Mouse (Mus musculus): ENCODE measurements around the gene Ncoa1. TPM values are rescaled to one million over a fixed set of nuclear protein-coding genes. Genes with fewer than 3 reads are reported as not detected.

Ncoa1 gene
- total and polyA plus RNA-seq, 3 experiments: 36.0 to 65.0 (median 45.0) TPM

GRCm38 (mm10) chr12:4379298-4379957 is 97.6 kb downstream of the Ncoa1 start (continued):
- TF ChIP-seq ZKSCAN1 (IDR thresholded peaks at IDR 0.05; ENCODE audit: low read depth, low read length): no peak
- no peak for TF ChIP-seq USF2 (IDR thresholded peaks at IDR 0.05; ENCODE audit: borderline replicate concordance in 1 of 2, insufficient read depth in 1 of 2, low read depth in 1 of 2, low read length in 2 of 2)
- no peak for TF ChIP-seq POLR2AphosphoS5 (IDR thresholded peaks at IDR 0.05; ENCODE audit: borderline replicate concordance, low read depth, low read length)
- no peak for TF ChIP-seq UBTF (IDR thresholded peaks at IDR 0.05; ENCODE audit: borderline replicate concordance, insufficient read depth, low read depth, low read length)

DNA sequence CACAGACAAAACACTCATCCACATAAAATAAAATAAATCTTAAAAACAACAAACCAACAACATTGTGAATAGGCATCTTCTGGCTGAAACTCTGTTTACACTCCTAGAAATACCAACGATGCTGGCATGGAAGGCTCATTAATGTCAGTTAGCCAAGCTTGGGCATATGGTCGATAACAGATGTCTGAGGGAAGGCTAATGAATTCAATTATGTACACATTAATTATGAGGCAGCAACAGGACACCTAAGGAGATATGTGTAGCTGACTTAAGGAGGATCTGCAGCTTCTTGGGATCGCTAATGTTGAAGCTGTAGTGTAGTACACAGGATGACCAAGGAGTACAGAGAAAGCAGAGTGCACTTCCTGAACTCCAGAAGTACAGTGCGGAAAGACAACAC is 100.5 kb downstream of the Ncoa1 start:
- DNase-seq (ENCODE audit: low read depth, low spot score): no peak
- peaks cover 36% of the 10 kb centered on the region for H3K79me2 ChIP-seq (ENCODE audit: control insufficient read depth, insufficient read depth, low read length, poor library complexity)
- no peaks in the 10 kb centered on the region for H3K27me3 ChIP-seq (ENCODE audit: control insufficient read depth in 1 of 2, insufficient read depth in 2 of 2, low read length in 2 of 2)
- TF ChIP-seq TAL1 (IDR thresholded peaks at IDR 0.05; ENCODE audit: low read length) (no peak), CHD1 (IDR thresholded peaks at IDR 0.05; ENCODE audit: low read depth, low read length) (no peak), KAT2A (conservative IDR thresholded peaks at IDR 0.05; ENCODE audit: low read depth, low read length) (no peak)
- no peak overlapping the region for H3K9ac ChIP-seq (ENCODE audit: control insufficient read depth, low read depth, low read length, poor library complexity, severe bottlenecking)
- no peak overlapping the region for H3K27ac ChIP-seq (ENCODE audit: control insufficient read depth, low read depth, low read length)
- no peak overlapping the region for H3K4me3 ChIP-seq (ENCODE audit: control insufficient read depth in 1 of 2, insufficient read depth in 1 of 2, low read depth in 2 of 2, low read length in 2 of 2)
- H3K36me3 ChIP-seq (ENCODE audit: control insufficient read depth in 1 of 2, insufficient read depth in 2 of 2, low read length in 2 of 2): peaks cover 3 to 7% of the 10 kb centered on the region in 2 experiments; a peak in 2 of 4 replicates
- H3K4me1 ChIP-seq (ENCODE audit: control insufficient read depth in 1 of 2, insufficient read depth in 2 of 2, low read length in 2 of 2): peaks cover 2 to 5% of the 10 kb centered on the region in 2 experiments; a peak in 2 of 4 replicates
- no peaks in the 10 kb centered on the region for H3K9me3 ChIP-seq (replicated peaks; ENCODE audit: insufficient read depth, low read length)

- DNase-seq (ENCODE audit: low read depth, low spot score): no peak
- no peak overlapping the region for H3K4me3 ChIP-seq (ENCODE audit: control insufficient read depth in 1 of 2, insufficient read depth in 1 of 2, low read depth in 2 of 2, low read length in 2 of 2)
- H3K4me1 ChIP-seq (ENCODE audit: control insufficient read depth in 1 of 2, insufficient read depth in 2 of 2, low read length in 2 of 2): peaks cover 2 to 5% of the 10 kb centered on the region in 2 experiments; a peak in 2 of 4 replicates
- H3K79me2 ChIP-seq (ENCODE audit: control insufficient read depth, insufficient read depth, low read length, poor library complexity): peaks cover 37% of the 10 kb centered on the region
- H3K27me3 ChIP-seq (ENCODE audit: control insufficient read depth in 1 of 2, insufficient read depth in 2 of 2, low read length in 2 of 2): no peaks in the 10 kb centered on the region
- H3K9me3 ChIP-seq (replicated peaks; ENCODE audit: insufficient read depth, low read length): no peaks in the 10 kb centered on the region
- H3K36me3 ChIP-seq (ENCODE audit: control insufficient read depth in 1 of 2, insufficient read depth in 2 of 2, low read length in 2 of 2): peaks cover 3 to 9% of the 10 kb centered on the region in 2 experiments; a peak in 3 of 4 replicates
- no peak overlapping the region for H3K9ac ChIP-seq (ENCODE audit: control insufficient read depth, low read depth, low read length, poor library complexity, severe bottlenecking)
- no peak for TF ChIP-seq USF2 (IDR thresholded peaks at IDR 0.05; ENCODE audit: borderline replicate concordance in 1 of 2, insufficient read depth in 1 of 2, low read depth in 1 of 2, low read length in 2 of 2)
- no peak for TF ChIP-seq MYC (IDR thresholded peaks at IDR 0.05; ENCODE audit: low read depth, low read length)
- TF ChIP-seq NELFE (IDR thresholded peaks at IDR 0.05; ENCODE audit: low read depth, low read length): no peak
- TF ChIP-seq MAFK (IDR thresholded peaks at IDR 0.05; ENCODE audit: borderline replicate concordance, low read depth, low read length): no peak
- no peak for TF ChIP-seq CHD1 (IDR thresholded peaks at IDR 0.05; ENCODE audit: low read depth, low read length)
- TF ChIP-seq RAD21 (IDR thresholded peaks at IDR 0.05; ENCODE audit: low read depth, low read length): no peak
- TF ChIP-seq ETS1 (IDR thresholded peaks at IDR 0.05; ENCODE audit: low read depth, low read length): no peak
- no peak for TF ChIP-seq ZC3H11A (IDR thresholded peaks at IDR 0.05; ENCODE audit: low read depth, low read length)
- TF ChIP-seq MXI1 (IDR thresholded peaks at IDR 0.05; ENCODE audit: low read depth, low read length): no peak
- TF ChIP-seq RCOR1 (IDR thresholded peaks at IDR 0.05; ENCODE audit: low read depth, low read length): no peak
- TF ChIP-seq CTCF (IDR thresholded peaks at IDR 0.05 in 2 of 3, conservative IDR thresholded peaks at IDR 0.05 in 1 of 3; ENCODE audit: control insufficient read depth in 1 of 3, insufficient read depth in 1 of 3, low read depth in 2 of 3, low read length in 3 of 3, poor library complexity in 1 of 3, severe bottlenecking in 1 of 3): no peak
- H3K27ac ChIP-seq (ENCODE audit: control insufficient read depth, low read depth, low read length): no peak overlapping the region
Measured at GRCm38 (mm10) chr12:4374816-4375493, 102.0 kb downstream of the Ncoa1 start.

All from MEL (cell line).